Mouse (Mus musculus) limb, embryonic 14.5 days (tissue): ENCODE results near the gene Ntrk2. TPM values are rescaled to one million over a fixed set of nuclear protein-coding genes. Genes with fewer than 3 reads are reported as not detected.
A peak's percentile ranks its signal among the peaks of the same experiment; 100 is the strongest.
"Not testable (repeated sequence)": the region's sequence is repeated elsewhere in the genome, so short reads cannot be mapped to it uniquely, and the experiment has no call there.

Experiments
- ATAC-seq: fragments of 200-750 bp; cut with Nextera tagmentation; 2 replicates; pipeline ENCODE4 v1.8.0; 2017; ENCODE audit warnings: low read depth, moderate number of reproducible peaks, moderate TSS enrichment; ENCODE audit not compliant: low FRiP score
- DNase-seq: peaks from one replicate; pipeline ENCODE4 v3.0.0-alpha.2; 2015; ENCODE audit warnings: low spot score
- H3K27ac ChIP-seq: fragments of 300-500 bp; sonication (generic); replicated peaks from 2 replicates; pipeline ENCODE4 v1.5.1; 2014; ENCODE audit warnings: low read depth, mild to moderate bottlenecking, low read length, moderate library complexity, mixed read lengths
- H3K27me3 ChIP-seq: fragments of 300-500 bp; sonication (generic); 2 replicates; pipeline ENCODE4 v1.6.1; 2014; ENCODE audit warnings: low read length, mixed read lengths; ENCODE audit not compliant: control insufficient read depth, insufficient read depth
- H3K36me3 ChIP-seq: fragments of 300-500 bp; sonication (generic); 2 replicates; pipeline ENCODE4 v1.6.1; 2014; ENCODE audit warnings: mild to moderate bottlenecking, low read length, moderate library complexity, mixed read lengths; ENCODE audit not compliant: control insufficient read depth, insufficient read depth
- H3K4me1 ChIP-seq: fragments of 300-500 bp; sonication (generic); 2 replicates; pipeline ENCODE4 v1.6.1; 2014; ENCODE audit warnings: antibody characterized with exemption, low read length, mixed read lengths; ENCODE audit not compliant: control insufficient read depth, insufficient read depth
- H3K4me2 ChIP-seq: fragments of 300-500 bp; sonication (generic); replicated peaks from 2 replicates; pipeline ENCODE4 v1.6.1; 2014; ENCODE audit warnings: low read depth, mild to moderate bottlenecking, low read length, moderate library complexity; ENCODE audit not compliant: severe bottlenecking
- H3K4me3 ChIP-seq: fragments of 300-500 bp; sonication (generic); replicated peaks from 2 replicates; pipeline ENCODE4 v1.5.1; 2014; ENCODE audit warnings: low read length
- H3K9ac ChIP-seq: fragments of 300-500 bp; sonication (generic); 2 replicates; pipeline ENCODE4 v1.6.1; 2014; ENCODE audit warnings: mild to moderate bottlenecking, low read depth, low read length, moderate library complexity; ENCODE audit not compliant: severe bottlenecking
- H3K9me3 ChIP-seq: fragments of 300-500 bp; sonication (generic); 2 replicates; pipeline ENCODE4 v1.6.1; 2016; ENCODE audit warnings: low read length; ENCODE audit not compliant: control insufficient read depth
- POLR2A ChIP-seq: fragments of 200-500 bp; IDR thresholded peaks from 2 replicates; pipeline ENCODE4 v1.8.0; 2012; ENCODE audit warnings: inconsistent platforms, mild to moderate bottlenecking, moderate library complexity, borderline replicate concordance; ENCODE audit not compliant: insufficient read depth, insufficient read length; ENCODE audit errors: extremely low read depth
- WGBS: fragments of 180-500 bp; shearing (Covaris S2); extraction: QIAGEN DNeasy Blood & Tissue Kit; methylation state at CpG from one replicate; pipeline ENCODE4 v1.1.7; 2014; 5-methylcytosine and 5-hydroxymethylcytosine counted together
- polyA plus RNA-seq, 2 experiments: library from polyadenylated mRNA; depleted of rRNA in 1 of 2; stranded (reverse) in 1 of 2; unstranded in 1 of 2; fragments of >200 nt; fragmentation: Nextera tagmentation in 1 of 2; extraction: Ambion mirVana in 1 of 2; gene quantifications; 2 replicates each; pipeline versions ENCODE4 v1.2.1 to v1.2.3; 2012 to 2014

Ntrk2 gene
- polyA plus RNA-seq, 2 experiments, result 15.8 to 18.2 TPM

DNA sequence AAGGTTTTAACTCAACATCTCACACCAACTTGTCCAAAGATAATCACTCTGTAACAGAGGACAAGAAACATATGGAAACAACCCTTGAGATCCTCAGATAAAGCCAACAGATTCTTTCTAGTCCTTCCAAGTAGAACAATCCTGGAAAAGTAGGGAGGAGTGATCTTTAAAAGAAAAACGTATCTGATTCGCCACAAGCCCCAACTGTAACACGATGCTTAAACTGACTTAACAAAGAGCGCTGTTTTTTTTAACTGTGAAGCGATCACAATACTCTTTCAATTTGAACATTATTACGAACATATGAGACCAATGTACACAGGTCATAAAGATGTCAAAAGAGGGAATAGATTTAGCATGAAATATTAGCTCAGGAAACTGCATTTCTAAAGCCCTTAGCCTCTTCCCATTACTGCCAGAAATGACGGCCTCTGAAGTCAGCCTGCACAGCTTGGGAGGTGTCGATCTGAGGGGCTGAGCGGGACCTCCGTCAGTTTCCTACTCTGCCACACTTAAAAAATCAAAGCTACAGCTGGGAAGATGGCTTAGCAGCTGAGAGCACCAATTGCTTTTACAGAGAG, 289.5 kb downstream of the Ntrk2 start:
- 12% methylated on average over 10 of the region's 10 CpGs for WGBS
- Histone ChIP-seq H3K4me3 (no peak overlapping the region), H3K36me3 (no peaks in the 10 kb centered on the region), H3K27ac (no peak overlapping the region), H3K4me2 (no peak overlapping the region), H3K27me3 (no peaks in the 10 kb centered on the region; the same call in 1 of the 2 replicates), H3K9ac (no peak overlapping the region), H3K4me1 (peaks cover 13% of the 10 kb centered on the region), H3K9me3 (no peaks in the 10 kb centered on the region)
- ATAC-seq, result peak; percentile 58
- TF ChIP-seq POLR2A, result no peak
- DNase-seq, result peak; percentile 77

DNA sequence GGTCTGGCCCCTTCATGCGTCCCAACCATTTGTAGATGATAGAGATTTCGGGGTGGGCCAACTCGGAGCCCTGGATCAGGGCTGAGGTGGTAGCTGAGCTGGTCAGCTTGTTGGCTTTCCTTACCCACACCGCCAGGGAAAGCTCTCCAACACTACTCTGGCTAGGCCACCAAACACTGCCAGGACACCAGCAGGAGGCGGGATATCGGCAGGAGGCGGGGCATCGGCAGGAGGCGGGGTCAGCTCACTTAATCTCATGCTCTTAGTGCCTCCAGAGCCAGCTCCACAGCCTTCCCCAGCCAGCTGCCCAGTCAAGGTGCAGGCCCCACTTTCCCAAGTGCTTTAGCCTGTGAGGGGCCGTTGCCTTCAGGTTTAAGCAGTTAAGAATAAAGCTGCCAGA, 293.7 kb downstream of the Ntrk2 start:
- WGBS, result 46% methylated on average over 10 of the region's 10 CpGs
- Histone ChIP-seq H3K4me1 (peaks cover 5% of the 10 kb centered on the region), H3K4me2 (no peak overlapping the region), H3K4me3 (no peak overlapping the region), H3K9me3 (no peaks in the 10 kb centered on the region), H3K27ac (no peak overlapping the region), H3K36me3 (no peaks in the 10 kb centered on the region), H3K9ac (no peak overlapping the region), H3K27me3 (no peaks in the 10 kb centered on the region; the same call in 1 of the 2 replicates)
- ATAC-seq, result no peak
- no peak for DNase-seq
- TF ChIP-seq POLR2A, result no peak

DNA sequence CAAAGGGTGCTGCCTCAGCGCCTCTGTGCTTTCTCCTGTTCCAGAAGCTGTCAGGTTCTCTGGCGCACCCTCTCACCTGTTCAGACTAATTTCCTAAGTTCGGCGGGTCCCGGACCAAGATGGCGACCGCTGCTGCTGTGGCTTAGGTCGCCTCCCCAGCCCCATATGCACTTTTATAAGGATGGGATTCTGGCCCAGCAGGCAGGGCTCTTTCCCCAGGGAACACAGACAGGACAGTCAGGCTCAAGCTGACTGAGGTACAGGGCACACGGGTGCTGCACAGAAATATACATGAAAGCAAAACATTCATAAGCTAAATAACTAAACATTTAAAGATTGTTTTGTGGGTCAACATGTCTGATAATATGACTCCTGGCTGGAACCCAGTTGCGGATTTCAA, 301.4 kb downstream of the Ntrk2 start:
- DNase-seq, H3K4me3 ChIP-seq, H3K4me2 ChIP-seq, H3K36me3 ChIP-seq, H3K27me3 ChIP-seq, H3K9me3 ChIP-seq, H3K9ac ChIP-seq, ATAC-seq, H3K4me1 ChIP-seq, H3K27ac ChIP-seq: not testable (repeated sequence)
- 90% methylated on average over 10 of the region's 10 CpGs for WGBS

DNA sequence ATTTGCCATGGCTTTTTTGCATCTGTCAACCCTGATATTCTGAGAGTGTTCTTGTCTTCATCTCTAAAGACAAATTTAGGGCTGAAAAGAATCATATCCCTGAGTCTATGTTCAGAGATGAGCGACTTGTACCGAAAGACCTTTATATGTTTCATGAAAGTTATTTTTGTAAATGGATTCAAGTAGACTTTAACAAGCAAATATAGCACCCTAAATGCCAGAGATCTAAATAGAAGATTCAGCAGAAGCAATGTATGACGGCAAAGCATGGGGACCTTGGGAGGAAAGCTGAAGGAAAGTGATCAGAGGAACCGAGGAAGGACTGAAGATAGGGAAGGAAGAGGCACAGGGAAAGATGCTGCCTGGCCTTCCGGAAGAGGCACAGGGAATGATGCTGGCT, 303.7 kb downstream of the Ntrk2 start:
- Histone ChIP-seq H3K4me2 (no peak overlapping the region), H3K9ac (no peak overlapping the region), H3K36me3 (no peaks in the 10 kb centered on the region), H3K4me3 (no peak overlapping the region), H3K27ac (no peak overlapping the region), H3K4me1 (no peaks in the 10 kb centered on the region), H3K27me3 (no peaks in the 10 kb centered on the region), H3K9me3 (peaks cover 5% of the 10 kb centered on the region; the same call in 1 of the 2 replicates)
- WGBS, result 92% methylated on average over 5 of the region's 5 CpGs
- ATAC-seq (no peak), DNase-seq (no peak)
- no peak for TF ChIP-seq POLR2A

DNA sequence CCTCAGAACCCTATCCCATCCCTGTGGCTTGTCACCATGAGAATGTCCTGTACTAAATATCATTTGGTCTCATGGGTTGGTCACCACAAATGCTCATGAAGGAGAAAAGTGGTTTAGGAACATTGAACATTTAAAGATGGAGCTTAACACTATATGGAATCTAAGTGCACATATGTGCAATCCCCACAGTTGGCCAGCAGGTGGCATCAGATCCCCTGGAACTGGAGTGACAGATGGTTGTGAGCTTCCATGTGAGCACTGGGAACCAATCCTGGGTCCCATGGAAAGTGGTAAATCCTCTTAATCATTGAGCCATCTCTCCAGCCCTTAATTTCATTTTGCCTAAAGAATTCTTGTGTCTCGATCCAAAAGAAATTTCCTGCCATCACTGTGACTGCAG, 308.3 kb downstream of the Ntrk2 start:
- WGBS, result 96% methylated on average over 1 of the region's 1 CpGs
- Histone ChIP-seq H3K27me3 (no peaks in the 10 kb centered on the region), H3K36me3 (no peaks in the 10 kb centered on the region), H3K4me1 (no peaks in the 10 kb centered on the region), H3K9me3 (peaks cover 10% of the 10 kb centered on the region; the same call in 1 of the 2 replicates), H3K4me2 (no peak overlapping the region), H3K27ac (no peak overlapping the region), H3K9ac (no peak overlapping the region), H3K4me3 (no peak overlapping the region)
- DNase-seq (no peak), ATAC-seq (no peak)
- no peak for TF ChIP-seq POLR2A

DNA sequence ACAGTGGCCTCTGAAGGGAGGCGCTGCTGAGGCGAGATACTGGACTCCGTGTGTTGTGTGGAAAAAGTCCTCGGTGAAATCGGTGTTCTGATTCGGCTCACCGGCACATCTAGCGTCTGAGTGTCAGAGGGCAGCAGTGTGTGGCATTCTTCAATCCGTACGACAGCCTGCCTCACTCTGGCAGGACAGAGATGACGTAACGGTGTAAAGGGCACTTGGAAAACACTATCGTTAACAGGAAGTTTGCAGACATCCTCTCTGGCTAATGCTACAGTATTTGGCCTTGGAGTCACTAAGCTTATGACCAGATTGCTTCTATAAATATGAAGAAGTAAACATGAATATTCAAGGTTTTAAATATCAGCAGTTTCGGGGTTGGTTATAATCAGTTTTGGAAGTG, 309.2 kb downstream of the Ntrk2 start:
- H3K4me1 ChIP-seq, result no peaks in the 10 kb centered on the region
- no peak for DNase-seq
- no peak overlapping the region for H3K9ac ChIP-seq
- H3K27me3 ChIP-seq, result no peaks in the 10 kb centered on the region
- WGBS, result 97% methylated on average over 14 of the region's 14 CpGs
- TF ChIP-seq POLR2A, result no peak
- peaks cover 10% of the 10 kb centered on the region; the same call in 1 of the 2 replicates for H3K9me3 ChIP-seq
- H3K4me3 ChIP-seq, result no peak overlapping the region
- no peak overlapping the region for H3K4me2 ChIP-seq
- no peak overlapping the region for H3K27ac ChIP-seq
- no peaks in the 10 kb centered on the region for H3K36me3 ChIP-seq
- no peak for ATAC-seq
